Mouse (Mus musculus) kidney, embryonic 14.5 days (tissue): ENCODE measurements around the gene Gspt1. TPM values are rescaled to one million over a fixed set of nuclear protein-coding genes. Genes with fewer than 3 reads are reported as not detected.
A peak's percentile ranks its signal among the peaks of the same experiment; 100 is the strongest.
"Not testable (repeated sequence)": the region's sequence is repeated elsewhere in the genome, so short reads cannot be mapped to it uniquely, and the experiment has no call there.

ENCODE experiments used
- ATAC-seq: fragments of 200-750 bp; cut with Nextera tagmentation; 2 replicates; pipeline ENCODE4 v1.8.0; 2017; ENCODE audit warnings: moderate number of reproducible peaks, mild to moderate bottlenecking, moderate TSS enrichment, moderate library complexity; ENCODE audit not compliant: low FRiP score, low TSS enrichment
- H3K27ac ChIP-seq: fragments of 300-500 bp; sonication (generic); 2 replicates; pipeline ENCODE4 v1.5.1; 2014; ENCODE audit warnings: low read depth, mild to moderate bottlenecking, low read length, moderate library complexity, mixed read lengths
- H3K27me3 ChIP-seq: fragments of 300-500 bp; sonication (generic); 2 replicates; pipeline ENCODE4 v1.6.1; 2014; ENCODE audit warnings: mild to moderate bottlenecking, low read length; ENCODE audit not compliant: control insufficient read depth, insufficient read depth
- H3K36me3 ChIP-seq: fragments of 300-500 bp; sonication (generic); 2 replicates; pipeline ENCODE4 v1.6.1; 2014; ENCODE audit warnings: low read length, mixed read lengths; ENCODE audit not compliant: control insufficient read depth, insufficient read depth
- H3K4me1 ChIP-seq: fragments of 300-500 bp; sonication (generic); 2 replicates; pipeline ENCODE4 v1.6.1; 2014; ENCODE audit warnings: low read length, mixed read lengths; ENCODE audit not compliant: control insufficient read depth, insufficient read depth
- H3K4me2 ChIP-seq: fragments of 300-500 bp; sonication (generic); replicated peaks from 2 replicates; pipeline ENCODE4 v1.6.1; 2014; ENCODE audit warnings: low read depth, mild to moderate bottlenecking, low read length
- H3K4me3 ChIP-seq: fragments of 300-500 bp; sonication (generic); 2 replicates; pipeline ENCODE4 v1.5.1; 2014; ENCODE audit warnings: mild to moderate bottlenecking, low read length
- H3K9ac ChIP-seq: fragments of 300-500 bp; sonication (generic); 2 replicates; pipeline ENCODE4 v1.6.1; 2014; ENCODE audit warnings: low read depth, mild to moderate bottlenecking, low read length, moderate library complexity
- H3K9me3 ChIP-seq: fragments of 300-500 bp; sonication (generic); 2 replicates; pipeline ENCODE4 v1.6.1; 2016; ENCODE audit warnings: low read length; ENCODE audit not compliant: control insufficient read depth
- WGBS: fragments of 180-500 bp; shearing (Covaris S2); extraction: QIAGEN DNeasy Blood & Tissue Kit; methylation state at CpG from one replicate; pipeline ENCODE4 v1.1.7; 2014; 5-methylcytosine and 5-hydroxymethylcytosine counted together
- polyA plus RNA-seq: library from polyadenylated mRNA; unstranded; fragments of >200 nt; fragmentation: Nextera tagmentation; extraction: Ambion mirVana; gene quantifications from 2 replicates; pipeline ENCODE4 v1.2.1, GENCODE M21; 2014

Gspt1 gene
- 106 and 107 TPM in 2 replicates for polyA plus RNA-seq

GRCm38 (mm10) chr16:11253898-11254722 is at the start of gene Gspt1:
Gspt1 (minus strand) TSS chr16:11254325.
- whole genome bisulfite sequencing = under 1% methylated on average over 74 of the region's 76 CpGs
- H3K4me1 ChIP-seq = peaks cover 11% of the 10 kb centered on the region
- H3K4me2 ChIP-seq = peak within 1 kb of the TSS; percentile 78
- no peaks in the 10 kb centered on the region for H3K9me3 ChIP-seq
- H3K27me3 ChIP-seq = no peaks in the 10 kb centered on the region
- H3K36me3 ChIP-seq = peaks cover 3% of the 10 kb centered on the region; the same call in 1 of the 2 replicates
- H3K27ac ChIP-seq = peak within 1 kb of the TSS; percentile 96
- peak; percentile 97 for ATAC-seq
- H3K9ac ChIP-seq = peak within 1 kb of the TSS; percentile 97
- H3K4me3 ChIP-seq = peak within 1 kb of the TSS; percentile 99

- Histone ChIP-seq H3K9me3 (no peaks in the 10 kb centered on the region), H3K4me3 (no peak overlapping the region), H3K4me2 (no peak overlapping the region), H3K9ac (no peak overlapping the region), H3K4me1 (no peaks in the 10 kb centered on the region), H3K36me3 (no peaks in the 10 kb centered on the region), H3K27ac (no peak overlapping the region), H3K27me3 (no peaks in the 10 kb centered on the region)
- ATAC-seq = no peak
These were observed 49.6 kb upstream of the Gspt1 start for GRCm38 (mm10) chr16:11303741-11304140.

- H3K9ac ChIP-seq, H3K4me2 ChIP-seq, H3K4me3 ChIP-seq, ATAC-seq, H3K4me1 ChIP-seq, H3K9me3 ChIP-seq, H3K36me3 ChIP-seq, H3K27me3 ChIP-seq, H3K27ac ChIP-seq: not testable (repeated sequence)
- 75% methylated on average over 1 of the region's 1 CpGs for WGBS
These were observed 43.6 kb upstream of the Gspt1 start for GRCm38 (mm10) chr16:11297700-11298099.

- not testable (repeated sequence) for H3K4me1 ChIP-seq, H3K27me3 ChIP-seq, H3K27ac ChIP-seq, H3K36me3 ChIP-seq, H3K4me3 ChIP-seq, H3K9ac ChIP-seq, H3K4me2 ChIP-seq, H3K9me3 ChIP-seq, ATAC-seq
- 78% methylated on average over 4 of the region's 4 CpGs for WGBS
These were observed 41.5 kb upstream of the Gspt1 start for GRCm38 (mm10) chr16:11295583-11295982.

- not testable (repeated sequence) for H3K27ac ChIP-seq, H3K4me3 ChIP-seq, ATAC-seq, H3K36me3 ChIP-seq, H3K9ac ChIP-seq, H3K27me3 ChIP-seq, H3K4me2 ChIP-seq, H3K9me3 ChIP-seq, H3K4me1 ChIP-seq
- WGBS = 89% methylated on average over 7 of the region's 8 CpGs
These were observed 34.7 kb upstream of the Gspt1 start for GRCm38 (mm10) chr16:11288873-11289272.

- Histone ChIP-seq H3K4me3 (no peak overlapping the region), H3K9ac (no peak overlapping the region), H3K4me1 (no peaks in the 10 kb centered on the region), H3K27ac (no peak overlapping the region), H3K36me3 (no peaks in the 10 kb centered on the region), H3K9me3 (peaks cover 9% of the 10 kb centered on the region), H3K4me2 (no peak overlapping the region), H3K27me3 (no peaks in the 10 kb centered on the region)
- 87% methylated on average over 2 of the region's 2 CpGs for WGBS
- no peak for ATAC-seq
These were observed 31.8 kb upstream of the Gspt1 start for GRCm38 (mm10) chr16:11285949-11286348.

GRCm38 (mm10) chr16:11284881-11285280 is 30.8 kb upstream of the Gspt1 start:
- ATAC-seq = no peak
- peaks cover 8% of the 10 kb centered on the region for H3K9me3 ChIP-seq

GRCm38 (mm10) chr16:11282655-11283232 is 28.6 kb upstream of the Gspt1 start:
- H3K9me3 ChIP-seq = no peaks in the 10 kb centered on the region
- no peak overlapping the region for H3K9ac ChIP-seq
- H3K27me3 ChIP-seq = no peaks in the 10 kb centered on the region
- no peak overlapping the region for H3K27ac ChIP-seq
- H3K4me1 ChIP-seq = no peaks in the 10 kb centered on the region
- H3K36me3 ChIP-seq = no peaks in the 10 kb centered on the region
- 83% methylated on average over 5 of the region's 5 CpGs for WGBS
- H3K4me3 ChIP-seq = no peak overlapping the region
- no peak for ATAC-seq
- no peak overlapping the region for H3K4me2 ChIP-seq

More at GRCm38 (mm10) chr16:11284881-11285280, 30.8 kb upstream of the Gspt1 start:
- H3K4me2 ChIP-seq = no peak overlapping the region
- H3K4me1 ChIP-seq = no peaks in the 10 kb centered on the region
- H3K4me3 ChIP-seq = no peak overlapping the region
- H3K27me3 ChIP-seq = no peaks in the 10 kb centered on the region
- H3K27ac ChIP-seq = no peak overlapping the region
- no peaks in the 10 kb centered on the region for H3K36me3 ChIP-seq
- H3K9ac ChIP-seq = no peak overlapping the region
- 82% methylated on average over 2 of the region's 2 CpGs for WGBS

GRCm38 (mm10) chr16:11278778-11279177 is 24.7 kb upstream of the Gspt1 start:
- H3K4me3 ChIP-seq = no peak overlapping the region
- H3K27me3 ChIP-seq = no peaks in the 10 kb centered on the region
- 81% methylated on average over 6 of the region's 6 CpGs for WGBS

More at GRCm38 (mm10) chr16:11278778-11279177, 24.7 kb upstream of the Gspt1 start:
- no peaks in the 10 kb centered on the region for H3K36me3 ChIP-seq
- H3K9me3 ChIP-seq = no peaks in the 10 kb centered on the region
- no peak overlapping the region for H3K4me2 ChIP-seq
- H3K9ac ChIP-seq = no peak overlapping the region
- ATAC-seq = no peak
- H3K4me1 ChIP-seq = no peaks in the 10 kb centered on the region
- no peak overlapping the region for H3K27ac ChIP-seq
